Mouse (Mus musculus) layer of hippocampus, adult 9-11 months (tissue): ENCODE data around the gene Ezh2.

Experiments
- DNase-seq: peaks from one replicate; pipeline ENCODE4 v3.0.0; 2022

Ezh2 gene

DNA sequence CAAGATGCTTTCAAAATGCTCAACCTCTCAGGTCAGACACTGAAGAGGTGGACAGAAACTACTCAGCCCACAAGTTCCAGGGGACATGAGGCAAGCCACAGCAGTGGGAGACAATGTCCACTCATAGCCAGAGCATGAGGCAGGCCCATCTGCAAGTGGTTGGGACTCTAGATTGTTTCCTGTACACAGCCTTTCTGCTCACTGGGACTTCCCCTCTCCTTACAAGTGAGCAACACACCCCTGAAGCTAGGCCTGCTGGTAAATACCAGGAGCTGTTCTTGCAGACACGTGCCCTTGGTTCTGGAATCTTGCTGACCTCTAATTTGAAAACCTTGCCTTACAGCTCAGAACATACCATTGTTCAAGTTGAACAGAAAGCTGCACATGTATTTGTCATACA is 62.6 kb downstream of the Ezh2 start:
- no peak for DNase-seq

DNA sequence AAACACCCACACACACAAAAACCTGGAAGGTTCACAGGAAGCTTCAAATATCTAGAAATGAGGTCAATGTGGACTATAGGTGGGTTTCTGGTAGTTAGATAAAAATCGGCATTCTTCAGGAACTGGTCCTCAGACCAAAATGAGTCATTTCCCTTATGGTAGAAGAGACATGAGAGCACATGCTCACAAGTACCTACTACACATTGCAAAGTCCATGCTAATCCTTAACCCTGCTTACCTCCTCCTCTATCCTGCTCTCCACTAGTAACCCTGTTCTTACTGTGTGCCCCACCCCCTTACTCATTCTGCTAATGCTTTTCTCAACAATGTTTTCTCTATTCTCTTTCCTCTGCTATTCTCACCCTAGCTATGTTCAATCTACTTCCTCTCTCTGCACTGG is 67.5 kb downstream of the Ezh2 start:
- DNase-seq, result no peak

DNA sequence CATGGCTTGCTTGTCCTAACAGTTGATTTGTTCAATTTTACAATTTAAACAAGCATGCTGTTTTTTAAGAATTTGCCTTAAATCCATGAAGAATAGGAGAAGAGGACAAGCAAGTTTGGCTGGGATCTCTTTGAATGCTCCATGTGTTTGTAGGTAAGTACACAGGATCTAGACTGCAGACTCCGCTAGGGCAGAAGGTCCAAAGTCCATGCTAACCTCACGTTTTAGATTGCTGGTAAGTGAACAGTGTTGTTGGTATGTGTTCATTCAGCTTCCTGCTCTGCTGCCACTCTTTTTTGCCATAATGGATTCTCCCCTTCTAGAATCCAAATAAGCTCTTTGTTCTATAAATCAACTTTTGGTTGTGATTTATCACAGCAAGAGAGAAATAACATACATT is 68.0 kb downstream of the Ezh2 start:
- DNase-seq, result no peak

DNA sequence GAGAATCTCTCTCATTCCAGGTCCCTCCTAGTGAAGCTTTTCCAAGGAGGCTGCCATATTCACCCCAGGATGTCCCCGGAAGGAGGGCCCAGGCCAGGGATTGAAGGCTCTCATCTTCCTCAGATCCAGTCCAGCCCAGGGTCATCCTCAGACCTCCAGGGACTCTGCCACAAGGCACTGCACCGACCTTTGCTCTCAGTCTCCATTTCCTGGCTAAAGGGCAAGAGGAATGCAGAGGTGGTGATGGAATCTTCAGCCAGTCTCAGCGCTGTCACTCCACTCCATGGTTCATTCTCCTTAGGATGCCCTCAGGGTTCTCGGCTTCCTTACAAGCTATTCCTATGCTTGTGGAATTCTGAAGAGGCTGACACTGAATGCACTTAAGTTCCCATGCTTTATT is 68.7 kb downstream of the Ezh2 start:
- DNase-seq, result no peak

DNA sequence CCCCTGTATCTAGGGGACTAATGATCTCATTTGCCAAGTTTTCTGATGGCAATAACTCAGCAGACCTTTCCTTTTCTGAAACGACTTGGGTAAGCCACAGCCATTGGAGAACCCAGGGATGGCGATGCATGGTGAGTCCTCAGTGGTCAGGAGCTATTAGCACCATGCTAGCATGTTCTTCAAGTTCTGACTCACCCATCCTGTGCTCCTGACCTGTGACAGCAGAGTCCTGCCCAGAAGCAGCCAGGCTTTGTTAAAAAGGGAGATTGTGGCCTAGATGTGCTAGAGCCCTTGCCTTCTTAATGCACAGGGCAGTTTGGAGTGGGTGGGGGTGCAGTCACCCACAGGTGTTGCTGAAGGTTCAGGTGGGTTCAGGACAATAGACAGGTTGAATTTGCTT is 70.1 kb downstream of the Ezh2 start:
- no peak for DNase-seq

DNA sequence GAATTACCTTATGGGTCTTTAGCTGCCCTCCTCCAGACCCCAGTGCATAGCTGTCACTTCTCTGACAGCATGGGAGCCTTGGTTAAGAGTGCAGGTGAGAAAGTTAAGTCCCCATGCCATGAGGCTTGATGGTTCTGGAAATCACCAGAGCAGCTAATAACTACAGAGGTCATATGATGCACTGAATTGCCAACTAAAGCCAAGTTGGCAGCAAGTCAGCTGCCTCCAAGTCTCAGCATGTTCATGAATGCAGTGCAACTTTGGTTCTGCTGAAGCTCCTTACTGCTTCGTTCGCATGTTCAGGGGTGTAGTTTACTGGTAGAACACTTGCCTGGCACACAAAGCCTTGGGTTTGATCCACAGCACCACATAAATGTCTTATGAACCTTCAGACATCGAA is 72.7 kb downstream of the Ezh2 start:
- no peak for DNase-seq

DNA sequence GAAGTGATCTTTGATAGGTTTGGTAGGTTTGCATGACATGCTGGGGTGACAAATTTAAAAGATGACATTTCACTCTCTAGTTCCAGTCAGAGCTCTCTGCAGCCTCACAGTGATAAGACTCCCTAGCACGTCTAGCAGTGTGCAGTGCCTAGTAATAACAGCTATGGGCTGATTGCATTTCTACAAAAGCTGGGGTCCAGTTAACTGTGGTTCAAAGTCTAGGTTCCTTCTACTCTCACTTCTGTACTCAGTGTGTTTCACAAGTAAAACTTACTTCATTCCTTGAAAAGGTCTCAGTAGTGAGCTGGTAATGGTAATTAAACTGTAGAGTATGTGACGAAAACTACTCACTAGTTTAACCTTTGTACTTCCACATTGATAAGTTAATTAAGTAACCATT is 75.1 kb downstream of the Ezh2 start:
- no peak for DNase-seq

DNA sequence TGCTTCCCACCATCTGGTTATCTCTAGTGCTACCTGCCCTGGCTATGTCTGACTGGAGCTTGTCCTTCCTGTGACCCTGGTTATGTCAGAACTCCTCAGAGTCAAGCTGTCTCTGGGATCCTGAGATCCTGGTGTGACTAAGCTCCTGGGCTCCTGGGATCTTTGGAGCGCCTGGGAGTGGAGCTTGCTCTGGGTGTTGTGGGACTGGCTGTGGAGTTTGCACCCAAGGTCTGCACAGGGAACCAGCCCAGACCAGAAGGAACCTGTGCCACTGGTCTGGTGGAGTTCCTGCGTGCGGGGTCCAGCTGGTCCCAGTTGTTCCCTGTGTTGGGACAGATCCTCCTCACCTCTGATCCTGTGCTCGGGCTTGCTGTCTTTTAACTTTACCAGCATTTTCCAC is 100.6 kb downstream of the Ezh2 start:
- DNase-seq, result no peak

DNA sequence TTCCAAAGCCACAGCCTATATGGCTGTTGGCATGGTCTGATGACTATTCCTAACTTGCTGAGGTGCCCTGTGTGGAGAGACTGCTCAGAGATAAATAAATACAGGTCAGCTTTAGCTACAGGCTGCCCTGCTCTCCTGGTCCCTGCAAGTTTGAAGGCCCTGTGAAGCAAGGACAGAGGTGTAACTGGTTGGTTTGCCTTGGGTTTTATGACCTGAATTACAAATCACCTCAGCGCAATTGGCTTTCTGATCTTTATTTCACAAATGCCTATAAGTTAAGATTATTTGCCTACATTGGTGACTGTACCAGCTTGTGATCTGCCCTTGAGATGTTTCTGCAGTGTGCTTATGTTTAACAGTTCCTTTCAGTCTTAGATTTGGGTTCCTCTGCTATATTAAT is 113.1 kb downstream of the Ezh2 start:
- DNase-seq, result no peak
